Comparison of ENCODE assay signal across 10 mouse cellular contexts in the genomic region with DNA sequence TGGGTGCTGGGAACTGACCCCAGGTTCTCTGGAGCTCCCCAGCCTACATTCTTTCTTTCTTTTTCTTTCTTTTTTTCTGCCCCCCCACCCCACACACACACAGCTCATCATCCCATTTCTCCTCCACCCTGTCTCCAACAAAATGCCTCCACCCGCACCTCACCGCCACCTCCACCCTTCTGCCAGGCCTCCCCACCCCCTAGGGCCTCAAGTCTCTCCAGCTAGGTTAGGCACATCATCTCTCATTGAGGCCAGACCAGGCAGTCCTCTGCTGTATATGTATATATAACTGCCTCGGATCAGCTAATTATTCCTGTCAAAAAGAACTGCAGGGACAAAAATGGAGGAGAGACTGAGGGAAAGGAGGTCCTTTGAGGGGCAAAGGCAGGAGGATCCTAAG. TPM values are rescaled to one million over a fixed set of nuclear protein-coding genes. Genes with fewer than 3 reads are reported as not detected.
DNase-seq lines count a peak whose midpoint lies in the region; ATAC-seq lines count a peak whose summit lies in the region.
"Had no signal": no experiment of that assay in that cellular context is flagged by ENCODE, and none has a peak within 500 bp of the region (broad histone marks: within the 10 kb centered on the region; RNA-seq: fewer than 3 reads in every experiment).

No protein-coding gene starts in this region.

- H3K4me3 ChIP-seq in hindbrain, embryonic 12.5 days, result no peak overlapping the region
- H3K4me3 ChIP-seq in hindbrain, embryonic 16.5 days (ENCODE audit: low read length), result no peak overlapping the region
- H3K4me3 ChIP-seq: embryonic facial prominence, embryonic 13.5 days; embryonic facial prominence, embryonic 15.5 days; erythroblast, embryonic 14.5 days; forebrain, embryonic 10.5 days; forebrain, embryonic 12.5 days had no signal

- H3K27ac ChIP-seq in hindbrain, embryonic 12.5 days, result peak overlapping the region; percentile 57; the same call in 1 of the 2 replicates
- no peak overlapping the region for H3K27ac ChIP-seq in hindbrain, embryonic 16.5 days (ENCODE audit: low read depth, low read length)
- H3K27ac ChIP-seq: embryonic facial prominence, embryonic 13.5 days; embryonic facial prominence, embryonic 15.5 days; forebrain, embryonic 10.5 days; forebrain, embryonic 12.5 days had no signal

- WGBS in hindbrain, embryonic 12.5 days, result 86% methylated on average over 3 of the region's 3 CpGs
- WGBS in hindbrain, embryonic 16.5 days, result 86% methylated on average over 3 of the region's 3 CpGs

- H3K9ac ChIP-seq in hindbrain, embryonic 12.5 days, result 0 out of 2 replicates have a peak overlapping the region, but pooled peaks have one; percentile 5
- no peak overlapping the region for H3K9ac ChIP-seq in hindbrain, embryonic 16.5 days (ENCODE audit: low read depth, low read length)
- H3K9ac ChIP-seq: embryonic facial prominence, embryonic 13.5 days; embryonic facial prominence, embryonic 15.5 days; forebrain, embryonic 12.5 days had no signal

- H3K4me1 ChIP-seq in hindbrain, embryonic 12.5 days, result no peaks in the 10 kb centered on the region
- no peaks in the 10 kb centered on the region for H3K4me1 ChIP-seq in hindbrain, embryonic 16.5 days (ENCODE audit: control insufficient read depth, insufficient read depth, low read depth, low read length)
- H3K4me1 ChIP-seq: embryonic facial prominence, embryonic 13.5 days; embryonic facial prominence, embryonic 15.5 days; forebrain, embryonic 10.5 days; forebrain, embryonic 12.5 days had no signal

- no peaks in the 10 kb centered on the region for H3K9me3 ChIP-seq in hindbrain, embryonic 12.5 days (replicated peaks)
- no peaks in the 10 kb centered on the region for H3K9me3 ChIP-seq in hindbrain, embryonic 16.5 days (ENCODE audit: control insufficient read depth, low read length)
- H3K9me3 ChIP-seq: embryonic facial prominence, embryonic 13.5 days; embryonic facial prominence, embryonic 15.5 days; forebrain, embryonic 10.5 days; forebrain, embryonic 12.5 days had no signal

- DNase-seq in heart, adult 11 months, result peak; percentile 69
- DNase-seq in heart, adult 9 months (ENCODE audit: low spot score in 2 of 2), result no peak
- DNase-seq: adrenal gland, postnatal 25 days had no signal

- ATAC-seq in hindbrain, embryonic 12.5 days (ENCODE audit: low FRiP score), result no peak
- no peak for ATAC-seq in hindbrain, embryonic 16.5 days

- peaks cover 19% of the 10 kb centered on the region for H3K36me3 ChIP-seq in hindbrain, embryonic 12.5 days
- 0 out of 2 replicates have a peak, but pooled peaks cover 2% of the 10 kb centered on the region for H3K36me3 ChIP-seq in hindbrain, embryonic 16.5 days (ENCODE audit: control insufficient read depth, insufficient read depth, low read length)
- H3K36me3 ChIP-seq: embryonic facial prominence, embryonic 13.5 days; embryonic facial prominence, embryonic 15.5 days had no signal

- no peaks in the 10 kb centered on the region for H3K27me3 ChIP-seq in hindbrain, embryonic 12.5 days
- H3K27me3 ChIP-seq in hindbrain, embryonic 16.5 days (replicated peaks; ENCODE audit: control insufficient read depth, insufficient read depth, low read length), result no peaks in the 10 kb centered on the region
- H3K27me3 ChIP-seq: embryonic facial prominence, embryonic 13.5 days; embryonic facial prominence, embryonic 15.5 days; forebrain, embryonic 12.5 days had no signal

- H3K4me2 ChIP-seq in hindbrain, embryonic 12.5 days (replicated peaks), result no peak overlapping the region
- H3K4me2 ChIP-seq in hindbrain, embryonic 16.5 days (ENCODE audit: low read length), result no peak overlapping the region
- H3K4me2 ChIP-seq: embryonic facial prominence, embryonic 13.5 days; embryonic facial prominence, embryonic 15.5 days; forebrain, embryonic 12.5 days had no signal

RNA-seq across cellular contexts. Expression of a gene that starts 37.4 kb away (rescaled TPM):
- 2.2 and 2.9 TPM in 2 replicates for polyA plus RNA-seq in hindbrain, embryonic 12.5 days (2016; fragmentation: Nextera tagmentation; extraction: Ambion mirVana)
- polyA plus RNA-seq in hindbrain, embryonic 16.5 days (2015; fragmentation: Nextera tagmentation; extraction: Ambion mirVana), result 28.4 and 35.8 TPM in 2 replicates
